Mouse (Mus musculus) layer of hippocampus, postnatal 36 days (tissue): Measurements from ENCODE around the gene Tceanc. TPM values are rescaled to one million over a fixed set of nuclear protein-coding genes. Genes with fewer than 3 reads are reported as not detected.
"Not testable (repeated sequence)": the region's sequence is repeated elsewhere in the genome, so short reads cannot be mapped to it uniquely, and the experiment has no call there.

Experiments used
- DNase-seq, 2 experiments: peaks; one replicate each; pipeline ENCODE4 v3.0.0; 2022
- total RNA-seq, 2 experiments: library from RNA; stranded (reverse); gene quantifications; 2 replicates each; pipeline ENCODE4 v1.2.3; 2021

The Tceanc gene
- 1 to 10 TPM; 1.3 to 1.8 TPM for total RNA-seq

- no peak for DNase-seq
Observed at GRCm38 (mm10) chrX:166518345-166518744, at the start of gene Tceanc. Tceanc (minus strand) TSS chrX:166518567.

GRCm38 (mm10) chrX:166565983-166566382 lies 47.6 kb upstream of the Tceanc start:
- no peak for DNase-seq

GRCm38 (mm10) chrX:166565401-166565800 lies 47.0 kb upstream of the Tceanc start:
- DNase-seq, result no peak

GRCm38 (mm10) chrX:166564900-166565299 lies 46.5 kb upstream of the Tceanc start:
- no peak for DNase-seq

GRCm38 (mm10) chrX:166559333-166559732 lies 41.0 kb upstream of the Tceanc start:
- no peak for DNase-seq

- DNase-seq, result no peak
Observed at GRCm38 (mm10) chrX:166552355-166552754, 34.0 kb upstream of the Tceanc start.

GRCm38 (mm10) chrX:166546495-166546894 lies 28.1 kb upstream of the Tceanc start:
- DNase-seq, result no peak

- DNase-seq, result no peak
Observed at GRCm38 (mm10) chrX:166535138-166535537, 16.8 kb upstream of the Tceanc start.

- DNase-seq, result no peak
Observed at GRCm38 (mm10) chrX:166533432-166533831, 15.1 kb upstream of the Tceanc start.

GRCm38 (mm10) chrX:166531671-166532070 lies 13.3 kb upstream of the Tceanc start:
- no peak for DNase-seq

- no peak for DNase-seq
Observed at GRCm38 (mm10) chrX:166528126-166528525, 9.8 kb upstream of the Tceanc start.

- no peak for DNase-seq
Observed at GRCm38 (mm10) chrX:166525637-166526315, 7.4 kb upstream of the Tceanc start.

- no peak for DNase-seq
Observed at GRCm38 (mm10) chrX:166520782-166521181, 2.4 kb upstream of the Tceanc start.

- DNase-seq, result no peak
Observed at GRCm38 (mm10) chrX:166516631-166517030, 1.7 kb downstream of the Tceanc start.

GRCm38 (mm10) chrX:166515923-166516322 lies 2.4 kb downstream of the Tceanc start:
- no peak for DNase-seq

GRCm38 (mm10) chrX:166514035-166514434 lies 4.3 kb downstream of the Tceanc start:
- not testable (repeated sequence) for DNase-seq

GRCm38 (mm10) chrX:166512071-166512470 lies 6.3 kb downstream of the Tceanc start:
- DNase-seq, result peak in 1 of 2 experiments; percentile 15

GRCm38 (mm10) chrX:166511107-166511506 lies 7.3 kb downstream of the Tceanc start:
- DNase-seq, result no peak

GRCm38 (mm10) chrX:166509761-166510738 lies 8.3 kb downstream of the Tceanc start:
- peak; percentile 86 to 87 for DNase-seq

GRCm38 (mm10) chrX:166504421-166504820 lies 13.9 kb downstream of the Tceanc start:
- no peak for DNase-seq

GRCm38 (mm10) chrX:166499496-166500190 lies 18.7 kb downstream of the Tceanc start:
- no peak for DNase-seq

GRCm38 (mm10) chrX:166497771-166498170 lies 20.6 kb downstream of the Tceanc start:
- peak; percentile 11 to 15 for DNase-seq

GRCm38 (mm10) chrX:166495052-166495451 lies 23.3 kb downstream of the Tceanc start:
- DNase-seq, result no peak
